Mouse (Mus musculus): ENCODE measurements around the gene Hadhb.

DNA sequence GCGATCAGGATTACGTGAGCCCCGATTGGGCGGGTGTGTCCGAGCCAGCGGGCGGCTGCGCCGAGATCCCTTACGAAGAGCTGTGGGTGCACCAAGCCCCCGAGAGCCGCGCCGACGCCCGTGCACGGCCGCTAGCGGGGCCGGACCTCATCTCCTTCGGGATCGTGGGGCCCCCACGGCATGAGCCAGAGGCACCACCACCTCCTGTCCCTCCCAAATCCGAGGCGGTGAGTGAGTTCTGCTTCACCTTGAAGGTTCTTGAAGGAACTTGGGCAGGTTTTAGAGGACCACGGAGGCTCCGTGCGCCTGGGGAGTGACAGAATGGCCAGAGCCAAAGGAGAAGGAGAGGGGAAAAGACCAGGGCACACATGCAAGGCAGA is 40.3 kb upstream of the Hadhb start:
- no peak for TF ChIP-seq POLR2A (IDR thresholded peaks at IDR 0.05; ENCODE audit: insufficient read depth, low read depth, low read length)
- no peak for TF ChIP-seq CTCF (IDR thresholded peaks at IDR 0.05)

All from heart, adult 2 months (tissue).